Mouse (Mus musculus) lung, postnatal 25 days (tissue): ENCODE data around the gene Sp1.

Experiments
- DNase-seq: peaks from one replicate; pipeline ENCODE4 v3.0.0; 2022; ENCODE audit warnings: low spot score

Gene Sp1

DNA sequence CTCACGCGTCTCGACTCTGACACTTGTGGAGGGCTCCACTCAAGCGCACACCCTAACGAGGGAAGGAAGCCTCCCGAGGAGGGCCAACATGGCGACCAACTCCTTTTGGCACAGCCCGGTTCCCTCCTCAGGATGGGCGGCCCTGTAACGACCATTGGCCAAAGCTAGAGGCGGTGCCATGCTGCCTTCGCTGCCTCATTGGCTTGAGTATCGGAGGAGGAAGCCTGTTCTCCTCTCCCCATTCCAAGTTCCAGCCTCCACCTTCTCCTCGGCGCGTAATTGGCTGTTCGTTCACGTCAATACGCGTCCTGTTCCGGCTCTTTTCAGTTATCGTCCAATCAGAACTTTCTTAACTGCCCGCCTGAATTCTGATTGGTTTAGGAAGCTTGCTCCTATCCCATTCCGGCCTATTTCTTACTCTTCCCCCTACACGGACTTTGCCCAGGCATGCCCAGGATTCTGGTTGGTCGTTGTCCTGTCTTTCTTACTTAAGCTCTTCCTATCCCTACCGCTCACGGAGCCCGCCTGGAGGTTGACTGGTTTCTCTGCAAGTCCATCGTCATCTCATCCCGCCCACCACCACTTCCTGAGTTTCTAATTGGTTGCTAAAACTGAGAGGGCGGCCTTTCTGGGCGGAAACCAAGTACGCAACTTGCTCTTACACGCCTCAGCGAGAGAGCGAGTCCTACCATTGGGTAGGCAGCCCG lies at the start of gene Sp1:
TSS of gene Sp1 (plus strand) at position 655 of the 707 bp plus-strand sequence.
- DNase-seq, result peak; percentile 100

DNA sequence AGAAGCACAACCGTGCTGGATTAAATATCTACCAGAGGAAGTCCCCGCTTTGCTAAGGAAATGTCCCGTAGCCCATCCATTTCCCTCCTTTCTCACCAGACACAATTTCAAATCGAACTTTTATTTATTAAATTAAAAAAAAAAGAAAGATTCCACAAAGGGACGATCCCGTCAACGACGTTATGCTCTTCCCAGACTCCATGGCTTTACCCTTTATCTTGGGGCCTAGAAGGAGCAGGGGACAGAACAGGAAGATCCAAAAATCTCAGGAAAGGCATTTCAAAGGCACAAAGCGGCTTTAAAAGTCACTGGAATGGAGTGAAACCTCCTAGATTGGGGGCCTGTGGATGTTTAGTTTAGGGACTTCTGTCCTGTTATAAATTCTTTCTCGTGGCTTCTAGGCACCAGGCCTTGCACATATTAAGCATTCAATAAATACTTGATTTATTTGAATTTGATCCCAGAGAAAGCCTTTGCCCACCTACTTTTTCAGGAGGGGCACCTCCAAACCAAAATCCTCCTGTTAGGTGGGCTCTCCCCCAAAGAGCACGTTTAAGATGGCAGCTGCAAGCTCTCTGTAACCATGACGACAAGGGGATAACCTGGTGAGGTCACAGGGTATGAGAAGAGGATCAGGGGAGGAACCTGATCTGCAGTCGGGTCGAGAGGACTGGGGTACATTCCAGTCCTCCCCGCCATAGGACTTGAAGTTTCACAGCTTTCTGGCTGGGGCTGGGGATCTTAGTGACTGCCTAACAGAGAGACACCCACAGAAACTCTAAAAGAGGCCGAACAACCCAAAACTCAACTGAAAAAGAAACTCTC lies 49.2 kb upstream of the Sp1 start:
- no peak for DNase-seq

DNA sequence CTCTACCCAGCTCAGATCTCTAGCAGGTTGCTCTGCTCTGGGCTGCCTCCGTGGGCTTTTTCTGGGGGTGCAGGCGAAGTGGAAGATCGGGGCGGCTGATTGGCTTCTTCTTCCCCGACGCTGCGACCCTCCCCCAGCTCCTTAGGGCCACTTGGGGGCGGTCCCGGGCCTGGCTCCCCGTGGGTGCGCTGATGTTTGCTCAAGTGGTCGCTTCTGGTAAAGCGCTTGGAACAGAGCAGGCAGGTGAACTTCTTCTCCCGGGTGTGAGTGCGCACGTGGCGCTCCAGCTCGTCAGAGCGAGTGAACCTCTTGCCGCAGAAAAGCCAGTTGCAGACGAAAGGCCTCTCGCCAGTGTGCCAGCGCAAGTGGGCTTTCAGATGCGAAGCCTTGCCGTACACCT lies 47.8 kb upstream of the Sp1 start:
- DNase-seq, result no peak

DNA sequence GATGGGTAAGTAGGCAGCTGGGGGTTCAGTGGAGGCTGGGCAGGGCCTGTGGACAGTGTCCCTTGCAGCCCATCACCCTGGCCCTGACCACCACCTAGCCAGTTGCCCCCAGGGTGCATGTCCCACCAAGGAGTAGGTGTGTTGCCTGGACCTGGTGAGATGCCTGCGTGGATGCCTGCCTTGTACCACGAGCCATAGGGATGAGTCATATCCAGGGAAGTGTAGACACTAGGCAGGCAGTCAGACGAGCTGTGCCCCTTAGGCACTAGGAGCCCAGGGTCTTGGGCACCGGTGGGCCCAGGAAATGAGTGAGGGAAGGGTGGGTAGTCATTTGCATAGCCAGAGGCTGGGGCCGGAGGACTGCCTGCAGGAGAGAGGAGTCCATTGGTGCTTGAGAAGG lies 47.1 kb upstream of the Sp1 start:
- DNase-seq, result no peak

DNA sequence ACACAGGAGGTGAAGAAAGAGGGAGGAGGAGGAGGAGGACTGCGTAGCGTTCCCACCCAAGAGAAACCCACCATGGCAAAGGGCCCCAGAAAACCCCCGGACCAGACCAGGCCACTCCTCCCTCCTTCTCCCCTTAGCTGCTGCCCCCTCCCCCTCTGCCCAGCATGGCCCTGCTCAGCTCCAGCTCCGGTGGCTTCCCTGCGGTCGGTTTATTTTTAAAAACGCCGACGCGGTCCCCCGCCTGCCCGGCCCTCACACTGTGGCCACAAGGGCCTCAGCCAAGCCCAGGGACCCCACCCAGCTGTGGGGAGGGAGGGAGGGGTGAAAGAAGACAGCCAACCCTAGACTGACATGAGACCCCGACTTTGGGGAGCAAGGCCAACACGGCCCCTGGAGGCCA lies 43.3 kb upstream of the Sp1 start:
- no peak for DNase-seq

DNA sequence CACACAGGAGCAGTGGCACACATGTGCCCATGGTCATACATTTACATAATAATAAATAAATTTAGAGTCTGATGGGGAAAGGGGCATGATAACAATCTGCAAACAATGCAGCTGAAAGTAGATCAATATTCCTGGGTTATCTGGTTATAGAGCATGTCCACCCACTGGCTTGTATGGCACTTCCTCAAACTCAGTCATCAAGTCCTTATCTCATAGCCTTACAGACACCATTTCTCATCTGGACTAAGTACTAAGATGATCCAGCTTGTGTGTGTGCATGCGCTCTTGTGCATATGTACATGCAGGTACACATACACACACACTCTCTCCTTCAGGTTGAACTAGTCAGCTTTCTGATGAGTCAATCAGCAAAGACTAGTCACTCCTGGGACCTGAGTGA lies 41.3 kb upstream of the Sp1 start:
- no peak for DNase-seq

DNA sequence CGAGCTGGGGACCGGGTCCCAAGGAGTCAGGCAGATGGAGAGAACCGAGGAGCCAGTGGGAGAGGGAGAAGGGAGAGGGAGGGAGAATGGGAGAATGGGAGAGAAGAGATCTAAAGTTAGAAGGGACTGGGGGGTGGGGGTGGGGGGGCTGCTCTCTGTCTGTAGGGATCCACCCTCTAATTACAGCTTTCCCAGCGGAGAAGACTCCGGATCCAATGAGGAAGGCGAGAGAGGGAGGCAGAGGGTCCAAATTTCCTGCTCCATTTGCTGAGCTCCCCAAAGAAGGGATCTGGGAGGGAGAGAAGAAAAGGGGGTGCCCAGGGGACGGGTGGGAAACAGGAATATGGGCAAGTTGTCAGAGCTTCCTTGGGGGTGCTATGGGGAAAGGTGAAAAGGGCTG lies 39.7 kb upstream of the Sp1 start:
- DNase-seq, result no peak

DNA sequence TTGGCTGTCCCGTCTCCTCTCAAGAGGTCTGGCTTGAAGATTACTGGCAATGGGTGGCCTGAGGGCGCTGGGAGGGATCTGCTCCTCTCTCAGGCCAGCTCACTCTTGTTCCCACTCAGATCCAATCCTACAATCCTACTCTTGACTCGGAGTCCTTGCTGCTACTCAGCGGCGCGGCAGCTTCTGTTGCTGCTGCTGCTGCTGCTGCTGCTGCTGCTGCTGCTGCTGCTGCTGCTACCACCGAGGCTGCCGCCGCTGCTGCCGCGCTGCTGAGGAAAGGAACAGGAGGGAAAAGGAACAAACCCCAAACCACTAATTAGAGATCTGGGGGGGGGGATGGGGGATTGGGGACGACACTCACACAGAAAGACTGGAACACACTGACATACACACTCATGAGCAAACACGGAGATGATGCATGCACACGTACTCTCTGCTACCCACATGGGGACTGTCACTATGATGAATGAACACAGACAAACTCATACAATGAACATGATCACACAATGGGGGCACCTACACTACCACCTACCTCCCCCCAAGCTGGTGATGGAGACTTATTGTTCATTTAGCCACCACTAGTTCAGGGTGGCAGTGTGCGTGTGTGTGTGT lies 39.1 kb upstream of the Sp1 start, which contains the start of gene Sp7:
TSS of gene Sp7 (minus strand) at position 450 of the 612 bp plus-strand sequence.
- DNase-seq, result no peak

DNA sequence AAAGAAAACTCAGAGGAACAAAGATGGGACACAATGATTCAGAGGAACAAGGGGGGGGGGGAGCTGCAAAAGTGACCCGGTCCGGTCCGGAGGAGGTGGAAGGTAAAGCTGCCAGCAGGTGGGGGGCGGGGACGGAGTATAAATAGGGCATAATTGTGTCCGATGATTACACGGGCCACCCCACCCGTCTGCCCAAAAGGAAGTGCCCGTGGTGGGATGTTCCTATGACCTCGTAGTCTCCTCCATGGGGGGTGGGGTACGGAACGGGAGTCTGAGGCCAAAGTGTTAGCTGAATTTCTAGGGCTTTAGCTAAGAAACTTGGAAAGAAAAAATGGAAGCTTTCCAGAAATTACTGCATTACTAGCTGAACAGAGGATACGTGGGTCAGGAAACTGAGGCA lies 36.0 kb upstream of the Sp1 start:
- DNase-seq, result no peak

DNA sequence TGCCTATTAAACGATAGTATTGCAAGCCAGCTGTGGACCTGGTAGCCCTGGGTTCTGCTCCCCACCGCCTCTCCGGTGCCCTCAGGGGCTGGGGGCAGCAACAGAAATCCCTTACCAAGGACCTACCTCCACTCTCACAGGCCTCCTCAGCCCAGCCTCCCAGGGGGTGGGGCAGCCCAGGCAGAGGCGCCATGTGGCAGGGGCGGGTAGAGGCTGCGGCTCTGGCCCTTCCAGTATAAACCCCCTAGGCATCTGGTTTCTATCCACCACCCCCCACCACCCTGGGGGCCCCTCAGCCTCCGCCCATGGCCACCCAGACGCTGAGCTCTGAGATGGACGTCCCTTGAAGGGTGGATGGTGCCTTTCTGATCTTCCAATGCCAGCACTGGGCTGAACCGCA lies 35.2 kb upstream of the Sp1 start:
- DNase-seq, result no peak

DNA sequence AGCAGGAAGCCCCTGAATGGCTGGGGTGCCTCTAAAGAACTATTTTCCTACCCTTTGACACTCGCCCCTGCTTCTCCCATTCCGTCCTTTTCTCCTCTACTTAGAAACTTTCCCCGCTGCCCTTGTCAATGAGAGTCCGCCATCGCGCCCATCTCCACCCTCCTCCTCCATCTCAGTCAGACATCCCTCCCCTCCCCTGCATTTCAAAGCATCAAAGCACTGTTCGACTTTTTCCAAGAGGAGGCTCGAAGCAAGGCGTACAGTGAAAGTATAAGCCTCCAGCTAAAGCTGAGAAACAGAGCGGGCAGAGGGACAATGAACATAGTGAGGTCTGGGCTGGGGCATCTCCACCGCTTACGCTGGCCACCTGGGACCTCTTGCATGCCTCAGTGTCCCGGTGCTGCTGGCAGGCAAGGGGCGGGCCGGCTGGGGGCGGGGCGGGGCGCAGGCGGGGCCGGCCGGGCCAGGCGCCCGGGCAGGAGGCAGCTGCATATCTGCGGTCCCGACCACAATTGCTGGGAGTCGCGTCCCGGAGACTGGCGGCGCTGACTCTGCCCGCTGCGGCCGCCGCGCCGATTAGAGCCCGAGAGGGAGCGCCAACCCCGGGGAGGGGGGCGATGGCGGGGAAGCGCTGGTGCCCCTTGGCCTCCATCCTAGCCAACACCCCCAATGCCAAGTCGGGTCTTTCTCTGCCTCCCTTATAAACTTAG lies 29.3 kb upstream of the Sp1 start:
- no peak for DNase-seq

DNA sequence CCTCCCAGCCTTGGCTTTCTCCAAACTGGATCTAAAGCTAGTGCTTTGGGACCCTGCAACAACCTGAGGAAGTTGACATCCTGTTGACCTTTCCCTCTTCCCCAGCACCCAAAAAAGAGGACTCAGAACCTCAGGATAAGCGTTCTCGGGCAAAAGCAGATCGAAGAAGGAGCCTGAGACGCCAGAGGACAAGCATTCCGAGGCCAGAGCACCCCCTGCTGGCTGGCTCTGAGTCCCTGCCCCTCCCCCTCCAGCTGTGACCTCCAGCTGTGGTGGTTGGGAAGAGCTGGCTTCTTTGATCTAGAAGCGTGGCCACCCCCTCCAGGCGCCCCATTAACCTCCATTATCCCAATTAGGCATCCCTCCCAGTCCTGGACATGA lies 28.8 kb upstream of the Sp1 start:
- peak; percentile 90 for DNase-seq

DNA sequence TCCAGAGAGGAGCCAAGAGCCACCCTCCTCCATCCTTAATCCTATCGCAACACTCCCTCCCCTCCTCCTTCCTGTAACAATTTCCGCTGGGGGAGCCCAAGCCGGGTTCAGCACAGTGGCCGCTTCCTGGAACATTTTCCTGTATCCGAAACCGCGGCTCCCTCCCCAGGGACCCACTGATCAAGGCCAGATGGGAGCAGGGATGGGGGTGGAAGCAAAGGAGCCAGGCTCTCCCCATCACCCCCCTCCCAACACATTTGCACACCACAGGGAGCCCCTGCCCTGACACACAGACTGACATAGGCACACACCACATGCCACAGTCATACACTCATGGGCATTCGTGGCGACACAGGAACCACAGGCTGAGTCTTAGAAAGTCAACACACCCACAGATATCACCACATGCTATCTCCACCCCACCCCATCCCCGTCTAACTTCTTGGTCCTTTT lies 28.1 kb upstream of the Sp1 start:
- DNase-seq, result peak; percentile 62

DNA sequence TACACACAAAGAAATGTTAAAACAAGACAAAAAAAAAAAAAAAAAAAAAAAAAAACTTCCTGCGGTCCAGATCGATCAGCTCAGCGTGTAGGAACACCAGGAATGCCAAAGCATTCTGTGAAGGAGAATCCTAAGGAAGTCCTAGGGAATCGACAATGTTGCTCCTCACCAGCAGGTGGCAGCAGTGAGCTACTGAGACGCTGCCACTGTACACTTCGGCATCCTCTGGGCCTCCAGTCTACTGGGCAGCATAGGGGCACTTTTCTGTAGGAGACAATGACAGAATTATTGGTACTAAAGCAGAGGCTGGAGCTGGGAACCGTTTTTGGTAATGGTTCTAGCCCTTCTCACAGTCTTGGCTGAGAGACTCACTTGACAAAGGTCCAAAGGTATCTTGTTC lies 24.4 kb upstream of the Sp1 start:
- DNase-seq, result peak; percentile 87

DNA sequence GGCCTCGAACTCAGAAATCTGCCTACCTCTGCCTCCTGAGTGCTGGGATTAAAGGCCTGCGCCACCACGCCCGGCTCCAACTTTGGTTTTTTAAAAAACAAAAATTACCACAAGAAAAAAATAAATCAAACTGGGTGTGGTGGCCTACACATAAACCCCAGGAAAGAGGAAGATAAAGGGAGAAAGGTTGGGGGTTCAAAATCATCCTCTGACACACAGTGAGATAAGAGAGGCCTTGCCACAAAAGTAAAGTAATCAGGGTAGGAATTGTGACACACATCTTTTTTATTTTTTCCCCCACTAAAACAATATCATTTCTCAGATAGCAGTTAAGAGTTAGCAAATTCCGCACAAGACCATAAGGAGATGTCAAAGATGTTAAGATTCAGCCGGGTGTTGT lies 22.3 kb upstream of the Sp1 start:
- no peak for DNase-seq

DNA sequence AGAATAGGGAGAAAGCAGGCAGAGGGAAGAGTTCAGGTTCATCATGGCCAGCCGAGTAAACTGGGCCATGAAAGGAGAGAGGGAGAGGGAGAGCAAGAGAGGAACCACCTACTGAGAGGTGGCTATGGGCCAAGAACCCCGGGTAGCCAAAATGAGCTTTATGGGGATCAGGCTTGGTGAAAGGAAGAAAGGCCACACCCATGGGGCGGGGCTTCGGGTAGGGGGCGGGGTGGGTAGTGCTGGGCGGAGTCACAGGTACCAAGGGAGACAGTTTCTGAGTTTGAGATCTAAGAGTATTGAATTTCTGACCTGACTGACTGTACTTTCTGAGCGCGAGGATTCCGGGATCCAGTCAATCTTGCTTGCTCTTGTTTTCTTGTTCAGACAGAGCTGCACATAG lies 19.3 kb upstream of the Sp1 start:
- DNase-seq, result no peak

DNA sequence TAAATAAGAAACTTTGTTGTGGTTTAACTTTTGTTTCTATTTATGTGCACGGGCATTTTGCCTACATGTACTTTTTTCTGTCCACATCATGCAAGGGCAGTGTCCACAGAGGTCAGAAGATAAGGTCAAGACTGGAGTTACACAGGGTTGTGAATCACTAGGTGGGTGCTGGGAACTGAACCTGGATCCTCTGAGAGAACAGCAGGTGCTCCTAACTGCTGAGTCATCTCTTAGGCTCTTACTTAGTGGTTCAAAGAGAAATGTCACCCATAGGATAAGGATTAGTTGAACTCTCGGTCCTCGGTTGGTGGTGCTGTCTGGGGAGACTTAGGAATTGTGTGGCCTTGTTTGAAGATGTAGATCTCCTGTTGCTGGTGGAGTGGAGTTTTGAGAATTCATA lies 17.0 kb upstream of the Sp1 start:
- DNase-seq, result no peak

DNA sequence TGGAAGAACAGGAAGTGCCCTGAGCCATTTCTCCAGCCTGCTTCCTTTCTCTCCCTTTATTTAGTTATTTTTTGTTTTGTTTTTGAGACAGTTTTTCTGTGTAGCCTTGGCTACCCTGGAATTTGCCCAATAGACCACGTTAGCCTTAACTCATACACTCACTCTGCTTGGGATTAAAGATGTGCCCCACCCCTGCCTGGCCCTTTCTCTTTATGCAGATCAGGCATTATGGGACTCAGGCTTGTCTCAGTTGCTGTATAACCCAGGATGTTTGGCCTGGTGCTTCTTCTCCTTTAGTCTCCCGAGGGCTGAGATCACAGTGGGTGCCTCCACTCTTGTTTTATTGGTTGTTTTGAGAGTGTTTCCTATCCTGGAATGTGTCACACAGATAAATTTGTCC lies 13.4 kb upstream of the Sp1 start:
- no peak for DNase-seq

DNA sequence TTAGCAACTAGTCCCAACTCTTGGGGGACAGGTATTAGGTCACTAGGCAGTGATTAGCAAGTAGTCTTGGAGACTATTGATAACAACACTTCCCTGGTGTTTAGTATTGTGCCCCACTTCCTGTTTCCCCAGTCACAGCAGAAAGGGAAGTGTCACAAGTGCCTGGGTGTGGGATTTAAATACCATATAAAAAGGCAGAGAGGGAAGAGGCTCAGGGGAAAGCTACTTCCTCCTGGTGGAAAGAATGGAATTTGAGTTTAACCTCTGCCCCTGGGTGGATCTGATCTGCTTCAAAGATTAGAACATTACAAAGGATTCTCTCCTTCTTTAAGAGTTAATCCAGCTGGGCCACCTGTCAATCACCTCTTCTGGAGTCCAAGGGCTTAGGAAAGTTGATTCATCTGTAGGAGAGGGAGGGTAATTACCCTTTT lies 12.3 kb upstream of the Sp1 start:
- DNase-seq, result peak; percentile 57

DNA sequence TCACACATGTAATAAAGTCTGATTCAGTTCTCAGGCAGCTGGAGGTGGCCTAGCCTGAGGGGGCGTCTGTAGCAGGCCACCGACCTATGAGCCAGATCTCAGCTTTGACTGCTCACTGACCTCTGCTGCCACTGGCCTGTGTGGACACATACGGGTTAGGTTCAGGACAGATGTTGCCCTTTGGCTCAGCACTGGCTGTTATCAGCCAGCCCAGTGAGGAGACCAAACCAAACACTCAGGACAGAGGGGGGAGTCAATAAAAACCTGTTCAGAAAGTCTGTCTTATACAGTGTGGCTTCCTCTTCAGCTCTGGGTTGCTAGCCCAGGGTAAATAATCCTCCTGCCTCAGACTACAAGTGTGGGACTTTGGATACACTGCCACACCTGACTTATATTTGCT lies 10.9 kb upstream of the Sp1 start:
- no peak for DNase-seq

DNA sequence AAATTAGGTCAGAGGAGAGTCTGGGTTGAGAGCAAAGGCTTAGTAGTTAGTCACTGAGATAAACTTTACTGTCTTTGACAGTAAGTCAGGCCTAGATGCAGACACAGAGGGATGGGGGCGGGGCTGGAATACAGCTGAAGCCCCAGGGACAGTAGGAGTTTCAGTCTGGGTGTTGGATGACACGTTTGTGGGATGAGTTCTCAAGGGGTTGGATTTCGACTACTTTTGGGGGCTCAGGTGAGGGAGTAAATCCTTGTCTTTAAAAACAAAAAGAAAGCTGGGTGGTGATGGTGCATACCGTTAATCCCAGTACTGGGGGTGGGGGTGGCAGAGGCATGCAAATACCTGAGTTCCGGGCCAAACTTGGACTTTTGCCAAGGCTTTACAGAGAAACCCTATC lies 7.3 kb upstream of the Sp1 start:
- no peak for DNase-seq
